Mouse (Mus musculus) liver, postnatal 0 days (tissue): ENCODE measurements around the gene E130114P18Rik. TPM values are rescaled to one million over a fixed set of nuclear protein-coding genes. Genes with fewer than 3 reads are reported as not detected.

ENCODE experiments used
- ATAC-seq: fragments of 200-750 bp; cut with Nextera tagmentation; 2 replicates; pipeline ENCODE4 v1.8.0; 2017; ENCODE audit warnings: mild to moderate bottlenecking, moderate library complexity
- DNase-seq: peaks from one replicate; pipeline ENCODE4 v3.0.0-alpha.2; 2016
- H3K27ac ChIP-seq: fragments of 300-500 bp; sonication (generic); 2 replicates; pipeline ENCODE4 v1.5.1; 2014; ENCODE audit warnings: antibody characterized with exemption, moderate library complexity, mild to moderate bottlenecking, low read depth
- H3K27me3 ChIP-seq: fragments of 300-500 bp; sonication (generic); 2 replicates; pipeline ENCODE4 v1.6.1; 2014; ENCODE audit warnings: low read length, control low read depth, mixed read lengths; ENCODE audit not compliant: insufficient read depth
- H3K36me3 ChIP-seq: fragments of 300-500 bp; sonication (generic); replicated peaks from 2 replicates; pipeline ENCODE4 v1.6.1; 2014; ENCODE audit warnings: mild to moderate bottlenecking, control low read depth, low read length, moderate library complexity, mixed read lengths; ENCODE audit not compliant: insufficient read depth
- H3K4me1 ChIP-seq: fragments of 300-500 bp; sonication (generic); 2 replicates; pipeline ENCODE4 v1.6.1; 2014; ENCODE audit warnings: antibody characterized with exemption, mild to moderate bottlenecking, control low read depth; ENCODE audit not compliant: insufficient read depth
- H3K4me2 ChIP-seq: fragments of 300-500 bp; sonication (generic); 2 replicates; pipeline ENCODE4 v1.6.1; 2014; ENCODE audit warnings: low read depth, mild to moderate bottlenecking, low read length, moderate library complexity, mixed read lengths
- H3K4me3 ChIP-seq: fragments of 300-500 bp; sonication (generic); 2 replicates; pipeline ENCODE4 v1.5.1; 2014; ENCODE audit warnings: low read depth, low read length
- H3K9ac ChIP-seq: fragments of 300-500 bp; sonication (generic); replicated peaks from 2 replicates; pipeline ENCODE4 v1.6.1; 2014; ENCODE audit warnings: mild to moderate bottlenecking, moderate library complexity
- H3K9me3 ChIP-seq: fragments of 300-500 bp; sonication (generic); 2 replicates; pipeline ENCODE4 v1.6.1; 2016; ENCODE audit warnings: mild to moderate bottlenecking, control low read depth, low read length, mixed read lengths
- CTCF ChIP-seq: sonication (generic); IDR thresholded peaks from 2 replicates; pipeline ENCODE4 v1.5.1; 2016; ENCODE audit warnings: antibody characterized with exemption, low read depth
- EP300 ChIP-seq: IDR thresholded peaks from 2 replicates; pipeline ENCODE4 v1.6.1; 2016; ENCODE audit warnings: antibody characterized with exemption, low read depth, mild to moderate bottlenecking
- WGBS: fragments of 180-500 bp; shearing (Covaris S2); extraction: QIAGEN DNeasy Blood & Tissue Kit; methylation state at CpG from one replicate; pipeline ENCODE4 v1.1.7; 2014; ENCODE audit not compliant: insufficient replicate concordance; 5-methylcytosine and 5-hydroxymethylcytosine counted together
- polyA plus RNA-seq: library from polyadenylated mRNA; unstranded; fragments of >200 nt; fragmentation: Nextera tagmentation; extraction: Ambion mirVana; gene quantifications from 2 replicates; pipeline ENCODE4 v1.2.1, GENCODE M21; 2015

The E130114P18Rik gene
- polyA plus RNA-seq, 1 experiment from 2014 or later: not detected

DNA sequence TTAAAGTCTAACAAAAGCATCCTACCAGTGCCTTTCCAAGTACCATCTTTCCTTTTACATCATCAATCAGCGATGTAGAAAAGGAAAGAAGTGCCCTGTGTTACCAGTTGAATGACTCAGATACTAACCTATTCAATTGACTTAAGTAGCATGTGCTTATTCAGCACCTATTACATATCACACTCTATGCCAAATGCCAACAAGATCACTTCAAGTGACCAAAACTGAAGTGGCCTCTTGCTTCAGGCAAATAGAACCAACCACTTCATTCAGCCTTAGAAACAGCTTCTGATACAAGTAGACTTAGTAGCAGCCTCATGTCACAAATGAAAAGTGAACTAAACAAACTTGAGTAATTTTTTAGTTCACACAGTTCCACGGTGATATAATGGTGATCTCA lies 249.4 kb downstream of the E130114P18Rik start:
- no peak overlapping the region for H3K9ac ChIP-seq
- no peak overlapping the region for H3K4me2 ChIP-seq
- H3K4me3 ChIP-seq: no peak overlapping the region
- TF ChIP-seq EP300: no peak
- no peak for TF ChIP-seq CTCF
- no peak overlapping the region for H3K27ac ChIP-seq
- 91% methylated on average over 2 of the region's 2 CpGs for WGBS
- H3K36me3 ChIP-seq: no peaks in the 10 kb centered on the region
- ATAC-seq (no peak), DNase-seq (no peak)
- H3K27me3 ChIP-seq: no peaks in the 10 kb centered on the region
- no peaks in the 10 kb centered on the region for H3K9me3 ChIP-seq
- no peaks in the 10 kb centered on the region for H3K4me1 ChIP-seq

Other genes with a start within 250 kb of the E130114P18Rik start
- gene Nfia, start 5.3 kb downstream of the E130114P18Rik start, polyA plus RNA-seq: 9.9 TPM in 2 replicates